Mouse (Mus musculus) limb, embryonic 13.5 days (tissue): ENCODE results near the gene Cideb. TPM values are rescaled to one million over a fixed set of nuclear protein-coding genes. Genes with fewer than 3 reads are reported as not detected.

ENCODE experiments used
- polyA plus RNA-seq: library from polyadenylated mRNA; unstranded; fragments of >200 nt; fragmentation: Nextera tagmentation; extraction: Ambion mirVana; gene quantifications from 2 replicates; pipeline ENCODE4 v1.2.1, GENCODE M21; 2015

Gene Cideb
- polyA plus RNA-seq, 1 experiment from 2014 or later = 0.45 TPM

Other genes starting within 250 kb of the Cideb start
- 0.32 and 0.78 TPM in 2 replicates for gene Cpne6, start 248.0 kb downstream of the Cideb start, polyA plus RNA-seq
- gene Nrl, start 233.5 kb downstream of the Cideb start, polyA plus RNA-seq = not detected in 2 replicates
- 36.9 and 38.0 TPM in 2 replicates for gene Pck2, start 218.2 kb downstream of the Cideb start, polyA plus RNA-seq
- 55.9 and 58.7 TPM in 2 replicates for gene Dcaf11, start 198.5 kb downstream of the Cideb start, polyA plus RNA-seq
- 0.74 TPM in 1 of 2 replicates, not detected in the other for gene A730061H03Rik, start 198.1 kb downstream of the Cideb start, polyA plus RNA-seq
- 22.5 and 25.5 TPM in 2 replicates for gene Fitm1, start 182.8 kb downstream of the Cideb start, polyA plus RNA-seq
- 145 and 150 TPM in 2 replicates for gene Psme1, start 180.3 kb downstream of the Cideb start, polyA plus RNA-seq
- 4.9 and 5.0 TPM in 2 replicates for gene Emc9, start 173.2 kb downstream of the Cideb start, polyA plus RNA-seq
- 251 and 280 TPM in 2 replicates for gene Psme2, start 167.3 kb downstream of the Cideb start, polyA plus RNA-seq
- gene Rnf31, start 166.8 kb downstream of the Cideb start, polyA plus RNA-seq = 22.5 and 23.2 TPM in 2 replicates
- gene Irf9, start 154.9 kb downstream of the Cideb start, polyA plus RNA-seq = 11.2 and 11.4 TPM in 2 replicates
- gene Rec8, start 140.4 kb downstream of the Cideb start, polyA plus RNA-seq = 6.1 and 7.0 TPM in 2 replicates
- 107 and 113 TPM in 2 replicates for gene Ipo4, start 122.5 kb downstream of the Cideb start, polyA plus RNA-seq
- gene Gm49378, start 120.6 kb downstream of the Cideb start, polyA plus RNA-seq = 1.3 and 1.9 TPM in 2 replicates
- 108 and 113 TPM in 2 replicates for gene Tm9sf1, start 114.7 kb downstream of the Cideb start, polyA plus RNA-seq
- 0.91 and 1.0 TPM in 2 replicates for gene Tssk4, start 108.3 kb downstream of the Cideb start, polyA plus RNA-seq
- 68.7 and 69.5 TPM in 2 replicates for gene Mdp1, start 98.0 kb downstream of the Cideb start, polyA plus RNA-seq
- gene Gmpr2, start 86.5 kb downstream of the Cideb start, polyA plus RNA-seq = 70.2 and 72.7 TPM in 2 replicates
- 606 and 624 TPM in 2 replicates for gene Nedd8, start 86.3 kb downstream of the Cideb start, polyA plus RNA-seq
- gene Tinf2, start 76.6 kb downstream of the Cideb start, polyA plus RNA-seq = 43.4 and 44.0 TPM in 2 replicates
- 5.0 and 5.7 TPM in 2 replicates for gene Tgm1, start 44.5 kb downstream of the Cideb start, polyA plus RNA-seq
- gene Rabggta, start 36.2 kb downstream of the Cideb start, polyA plus RNA-seq = 24.8 and 26.2 TPM in 2 replicates
- gene Dhrs1, start 12.8 kb downstream of the Cideb start, polyA plus RNA-seq = 78.1 and 89.9 TPM in 2 replicates
- 41.8 and 42.8 TPM in 2 replicates for gene Nop9, start 12.8 kb downstream of the Cideb start, polyA plus RNA-seq
- gene Ltb4r2, start 3.0 kb upstream of the Cideb start, polyA plus RNA-seq = 0.36 and 0.64 TPM in 2 replicates
- gene Ltb4r1, start 7.5 kb upstream of the Cideb start, polyA plus RNA-seq = 0.45 and 0.51 TPM in 2 replicates
- 20.9 and 25.6 TPM in 2 replicates for gene Adcy4, start 25.6 kb upstream of the Cideb start, polyA plus RNA-seq
- gene Ripk3, start 30.4 kb upstream of the Cideb start, polyA plus RNA-seq = 31.0 and 37.1 TPM in 2 replicates
- 124 and 128 TPM in 2 replicates for gene Nfatc4, start 64.7 kb upstream of the Cideb start, polyA plus RNA-seq
- 28.2 and 34.2 TPM in 2 replicates for gene Nynrin, start 95.6 kb upstream of the Cideb start, polyA plus RNA-seq
- 0.17 and 0.31 TPM in 2 replicates for gene Cbln3, start 125.9 kb upstream of the Cideb start, polyA plus RNA-seq
- 24.2 and 25.5 TPM in 2 replicates for gene Khnyn, start 126.5 kb upstream of the Cideb start, polyA plus RNA-seq
- gene Sdr39u1, start 141.8 kb upstream of the Cideb start, polyA plus RNA-seq = 98.8 and 104 TPM in 2 replicates
- 10.7 and 11.9 TPM in 2 replicates for gene Cma1, start 186.2 kb upstream of the Cideb start, polyA plus RNA-seq
- not detected in 2 replicates for gene Cma2, start 192.5 kb upstream of the Cideb start, polyA plus RNA-seq